Mouse (Mus musculus): ENCODE data around the gene Ten1.
A peak's percentile ranks its signal among the peaks of the same experiment; 100 is the strongest.

The Ten1 gene

GRCm38 (mm10) chr11:116198639-116199531 lies at the start of gene Ten1, which contains the start of gene Acox1:
TSS of gene Ten1 (plus strand) at chr11:116198855.
TSS of gene Acox1 (minus strand) at chr11:116199045.
- DNase-seq (ENCODE audit: low read depth in 1 of 2, low spot score in 2 of 2): peak; percentile 71 to 86

DNA sequence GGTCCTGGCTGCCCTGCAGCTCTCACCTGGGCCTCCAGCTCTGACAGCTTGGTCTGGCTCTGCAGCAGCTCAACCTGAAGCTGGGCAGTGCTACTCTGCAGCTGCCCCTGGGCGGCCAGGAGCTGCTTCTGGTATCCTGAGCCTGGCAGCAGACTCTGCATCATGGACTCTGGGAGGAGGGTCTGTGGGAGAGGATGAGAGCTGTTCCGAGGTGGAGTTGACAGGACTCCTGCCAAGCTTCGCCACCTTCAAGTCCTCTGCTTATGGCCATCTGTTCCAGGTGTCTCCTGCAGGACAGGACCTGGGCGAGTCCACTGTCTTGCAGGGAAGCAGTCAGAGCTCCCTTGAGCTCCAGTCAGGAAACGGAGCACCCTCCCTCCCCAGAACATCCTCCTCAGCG lies 49.3 kb upstream of the Ten1 start:
- no peak for DNase-seq (ENCODE audit: low read depth in 1 of 2, low spot score in 2 of 2)

DNA sequence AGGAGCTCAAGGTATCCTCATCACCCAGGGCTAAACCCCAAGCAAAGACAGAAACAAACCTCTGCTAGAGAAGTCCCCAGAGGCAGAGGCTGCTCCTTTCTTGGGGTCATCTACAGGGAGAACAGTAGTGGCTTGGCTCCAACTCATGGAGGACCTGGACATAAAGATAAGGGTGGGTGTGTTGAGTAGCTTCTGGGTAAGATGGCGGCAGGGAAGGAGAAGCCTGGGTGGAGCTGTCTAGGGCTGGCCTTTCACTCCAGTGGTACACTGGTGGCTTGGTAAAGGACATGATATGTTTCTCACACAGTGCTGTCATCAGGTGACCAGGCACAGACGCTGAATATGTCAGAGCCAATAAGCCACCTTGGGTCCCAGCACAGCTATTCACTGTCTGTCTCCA lies 47.7 kb upstream of the Ten1 start:
- no peak for DNase-seq (ENCODE audit: low read depth in 1 of 2, low spot score in 2 of 2)

- no peak for DNase-seq (ENCODE audit: low read depth in 1 of 2, low spot score in 2 of 2)
These were observed 37.3 kb upstream of the Ten1 start for GRCm38 (mm10) chr11:116161312-116161711.

- DNase-seq (ENCODE audit: low read depth in 1 of 2, low spot score in 2 of 2): no peak
These were observed 36.5 kb upstream of the Ten1 start for GRCm38 (mm10) chr11:116162146-116162545.

GRCm38 (mm10) chr11:116163002-116163401 lies 35.7 kb upstream of the Ten1 start:
- DNase-seq (ENCODE audit: low read depth in 1 of 2, low spot score in 2 of 2): no peak

- DNase-seq (ENCODE audit: low read depth in 1 of 2, low spot score in 2 of 2): no peak
These were observed 31.4 kb upstream of the Ten1 start for GRCm38 (mm10) chr11:116167232-116167631.

DNA sequence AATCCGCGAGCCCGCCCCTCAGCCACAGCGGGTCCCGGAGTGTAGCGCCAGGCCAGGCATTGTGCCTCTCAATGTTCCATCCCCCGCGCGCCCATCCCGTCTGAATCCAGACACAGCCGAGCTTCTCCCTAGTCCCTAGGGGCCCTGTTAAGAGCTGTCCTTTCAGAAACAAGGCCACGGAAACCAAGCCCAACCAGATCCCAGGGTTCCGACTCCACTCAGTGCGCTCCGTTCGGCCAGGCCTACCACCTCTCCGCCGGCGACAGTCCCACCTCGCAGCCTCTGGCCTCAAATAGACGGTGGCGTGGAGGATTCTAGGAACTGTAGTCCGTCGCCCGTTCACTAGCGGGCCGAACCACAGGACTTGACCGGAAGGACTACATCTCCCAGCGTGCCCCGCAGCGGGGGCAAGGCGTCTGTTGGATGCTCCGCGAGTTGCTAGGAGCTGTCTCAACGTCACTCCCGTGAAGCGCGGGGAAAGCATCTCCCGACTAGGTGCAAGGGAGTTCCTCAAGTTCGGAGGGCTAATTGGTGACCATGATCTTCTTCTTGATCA lies 30.7 kb upstream of the Ten1 start, which contains the start of gene Fbf1:
Fbf1 (minus strand) TSS at position 283 of the 556 bp plus-strand sequence.
- peak; percentile 83 to 84 for DNase-seq (ENCODE audit: low read depth in 1 of 2, low spot score in 2 of 2)

DNA sequence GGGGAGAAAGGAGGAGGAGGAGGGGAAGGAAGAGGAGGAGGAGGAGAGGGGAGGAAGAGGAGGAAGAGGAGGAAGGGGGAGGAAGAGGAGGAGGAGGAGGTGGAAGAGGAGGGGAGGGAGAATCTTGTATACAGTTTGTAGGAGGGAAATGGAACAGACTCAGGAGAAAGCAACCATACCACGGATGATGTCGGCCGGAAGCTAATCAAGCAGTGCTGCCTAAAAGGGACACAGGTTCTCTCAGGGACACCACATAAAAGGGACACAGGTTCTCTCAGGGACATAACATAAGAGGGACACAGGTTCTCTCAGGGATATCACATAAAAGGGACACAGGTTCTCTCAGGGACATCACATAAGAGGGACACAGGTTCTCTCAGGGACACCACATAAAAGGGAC lies 29.4 kb upstream of the Ten1 start:
- DNase-seq (ENCODE audit: low read depth in 1 of 2, low spot score in 2 of 2): no peak

DNA sequence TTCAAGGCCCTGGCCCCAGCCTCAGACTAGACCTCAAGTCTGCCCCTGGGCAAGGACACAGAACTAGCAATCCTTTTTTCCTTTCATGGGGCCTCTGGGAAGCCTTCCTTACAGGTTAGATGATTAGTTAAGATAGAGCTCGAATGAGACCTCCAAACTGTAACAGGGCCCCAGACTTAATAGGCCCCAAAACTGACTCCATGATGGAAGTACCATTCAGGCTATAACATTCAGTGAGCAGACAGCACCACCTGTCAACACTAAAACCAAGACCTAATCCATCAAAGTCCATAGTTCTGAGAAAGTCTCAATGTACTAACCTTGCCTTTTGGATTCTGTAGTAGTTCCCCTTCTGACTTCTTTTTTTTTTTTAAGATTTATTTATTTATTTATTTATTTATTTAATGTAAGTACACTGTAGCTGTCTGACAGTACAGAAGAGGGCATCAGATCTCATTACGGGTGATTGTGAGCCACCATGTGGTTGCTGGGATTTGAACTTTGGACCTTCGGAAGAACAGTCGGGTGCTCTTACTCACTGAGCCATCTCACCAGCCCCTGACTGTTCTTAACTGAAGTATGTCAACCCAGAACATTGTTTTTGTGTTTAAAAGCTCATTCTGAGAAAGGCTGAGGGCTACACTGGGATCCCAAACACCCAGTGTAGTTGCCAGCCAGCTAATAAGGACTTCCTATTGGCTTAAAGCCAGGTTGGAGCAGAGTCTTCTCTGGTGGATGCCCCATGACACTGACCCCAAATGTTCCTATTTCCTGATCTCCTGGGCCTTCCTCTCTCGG lies 28.5 kb upstream of the Ten1 start:
- DNase-seq (ENCODE audit: low read depth in 1 of 2, low spot score in 2 of 2): no peak

GRCm38 (mm10) chr11:116171959-116172358 lies 26.7 kb upstream of the Ten1 start:
- no peak for DNase-seq (ENCODE audit: low read depth in 1 of 2, low spot score in 2 of 2)

- DNase-seq (ENCODE audit: low read depth in 1 of 2, low spot score in 2 of 2): no peak
These were observed 23.7 kb upstream of the Ten1 start for GRCm38 (mm10) chr11:116174775-116175448.

GRCm38 (mm10) chr11:116176010-116176409 lies 22.6 kb upstream of the Ten1 start:
- DNase-seq (ENCODE audit: low read depth in 1 of 2, low spot score in 2 of 2): no peak

GRCm38 (mm10) chr11:116178411-116179121 lies 20.1 kb upstream of the Ten1 start:
- no peak for DNase-seq (ENCODE audit: low read depth in 1 of 2, low spot score in 2 of 2)

- no peak for DNase-seq (ENCODE audit: low read depth in 1 of 2, low spot score in 2 of 2)
These were observed 12.8 kb upstream of the Ten1 start for GRCm38 (mm10) chr11:116185836-116186235.

DNA sequence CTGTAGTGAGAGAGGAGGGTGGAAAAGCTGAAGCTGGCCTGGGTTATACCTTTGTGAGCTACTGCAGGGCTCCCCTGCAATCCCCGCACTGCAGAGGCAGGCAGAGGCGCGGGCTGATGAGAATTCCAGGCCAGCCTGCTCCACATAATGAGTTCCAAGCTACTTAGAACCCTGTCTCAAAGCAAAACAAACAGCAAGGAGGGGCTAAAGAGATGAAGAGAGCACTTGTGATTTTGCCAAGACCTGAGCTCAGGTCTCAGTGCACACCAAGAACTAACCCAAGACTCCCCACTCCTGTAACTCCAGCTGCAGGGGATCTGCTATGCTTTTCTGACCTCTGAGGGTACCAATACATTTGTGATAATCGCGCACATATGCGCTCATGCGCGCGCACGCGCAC lies 12.3 kb upstream of the Ten1 start:
- no peak for DNase-seq (ENCODE audit: low read depth in 1 of 2, low spot score in 2 of 2)

DNA sequence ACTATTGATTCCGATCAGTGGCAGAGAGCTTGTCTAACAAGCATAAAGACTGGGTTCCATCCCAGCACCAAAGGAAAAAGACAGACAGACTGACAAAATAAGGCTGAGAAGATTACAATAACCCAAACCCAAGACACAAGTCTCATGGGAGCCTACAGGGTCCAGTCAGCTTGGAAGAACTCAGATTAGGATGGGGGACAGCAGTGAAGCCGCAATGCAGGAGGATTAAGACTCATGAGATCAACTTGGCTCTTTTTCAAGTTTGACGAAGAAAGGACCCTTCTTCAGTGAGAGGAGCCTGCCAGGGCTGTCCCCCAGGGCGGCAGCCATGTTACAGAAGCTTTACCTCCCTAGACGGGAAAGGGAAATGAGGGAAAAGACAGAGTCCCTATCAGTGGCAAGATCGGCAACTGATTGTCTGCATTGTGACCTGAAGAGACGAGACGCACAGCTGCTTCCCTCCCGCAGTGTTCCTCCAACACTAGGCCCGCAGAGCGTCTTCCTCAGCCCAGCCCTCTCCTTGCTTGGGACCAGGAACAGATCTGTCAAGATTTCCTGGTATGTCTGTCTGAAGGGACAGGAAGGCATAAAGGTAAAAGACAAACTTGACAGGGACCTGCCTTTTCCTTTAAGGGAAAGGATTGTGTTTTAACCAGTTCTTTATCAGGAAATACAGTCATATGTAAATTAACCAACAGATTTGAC lies 11.3 kb upstream of the Ten1 start:
- DNase-seq (ENCODE audit: low read depth in 1 of 2, low spot score in 2 of 2): no peak

GRCm38 (mm10) chr11:116194619-116195018 lies 4.0 kb upstream of the Ten1 start:
- DNase-seq (ENCODE audit: low read depth in 1 of 2, low spot score in 2 of 2): no peak

GRCm38 (mm10) chr11:116195252-116195651 lies 3.4 kb upstream of the Ten1 start:
- DNase-seq (ENCODE audit: low read depth in 1 of 2, low spot score in 2 of 2): no peak

DNA sequence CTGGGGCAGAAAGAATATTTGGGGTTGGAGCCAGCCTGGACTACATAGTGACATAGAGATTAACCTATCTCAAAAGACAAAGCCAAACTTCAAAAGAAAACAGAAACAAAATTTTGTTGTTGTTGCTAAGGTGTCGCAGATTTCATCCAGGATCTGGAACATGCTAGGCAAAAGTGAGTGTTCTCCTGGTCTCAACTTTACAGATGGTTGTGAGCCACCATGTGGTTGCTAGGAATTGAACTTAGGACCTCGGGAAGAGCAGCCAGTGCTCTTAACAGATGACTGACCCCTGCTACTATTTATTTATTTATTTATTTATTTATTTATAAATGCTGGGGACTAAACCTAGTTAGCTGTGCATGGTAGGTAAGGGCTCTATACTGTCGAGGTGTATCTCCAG lies 2.3 kb upstream of the Ten1 start:
- no peak for DNase-seq (ENCODE audit: low read depth in 1 of 2, low spot score in 2 of 2)
